Mouse (Mus musculus) monocyte, adult 5-6 weeks (primary cell): ENCODE results near the gene Ltbp1. TPM values are rescaled to one million over a fixed set of nuclear protein-coding genes. Genes with fewer than 3 reads are reported as not detected.
A peak's percentile ranks its signal among the peaks of the same experiment; 100 is the strongest.

Experiments used
- ATAC-seq: fragments of 153-309, 156-312 bp; replicated peaks from 2 replicates; pipeline ENCODE4 v1.8.0; 2017; ENCODE audit warnings: mild to moderate bottlenecking; ENCODE audit not compliant: low TSS enrichment, insufficient number of reproducible peaks, severe bottlenecking, poor library complexity, low FRiP score
- total RNA-seq: library from RNA; stranded (forward); fragments of 200-1000, 200-491, 200-594 nt; gene quantifications from 3 replicates; pipeline ENCODE4 v1.2.3, GENCODE M21; 2017

Ltbp1 gene
- total RNA-seq, 1 experiment from 2014 or later: 1.0 TPM

DNA sequence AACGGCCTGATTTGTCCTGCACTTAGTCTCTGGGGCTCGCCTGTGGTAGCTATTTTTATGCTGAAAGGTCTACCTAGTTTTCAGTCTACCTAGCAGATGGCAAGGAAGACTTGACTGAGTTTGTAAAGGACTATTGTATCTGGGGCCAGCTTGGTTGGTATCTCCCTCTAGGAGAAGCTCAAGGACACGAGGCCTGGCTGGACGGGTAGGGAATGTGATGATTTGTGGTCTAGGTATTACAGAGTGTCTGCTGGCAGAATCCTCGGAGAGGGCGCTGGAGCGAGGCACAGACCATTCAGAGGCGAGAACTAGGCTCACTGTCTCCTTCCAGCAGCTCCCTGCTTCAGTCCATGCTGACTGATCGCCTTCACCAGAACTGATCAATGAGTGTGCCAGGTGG is 146.4 kb downstream of the Ltbp1 start:
- no peak for ATAC-seq

DNA sequence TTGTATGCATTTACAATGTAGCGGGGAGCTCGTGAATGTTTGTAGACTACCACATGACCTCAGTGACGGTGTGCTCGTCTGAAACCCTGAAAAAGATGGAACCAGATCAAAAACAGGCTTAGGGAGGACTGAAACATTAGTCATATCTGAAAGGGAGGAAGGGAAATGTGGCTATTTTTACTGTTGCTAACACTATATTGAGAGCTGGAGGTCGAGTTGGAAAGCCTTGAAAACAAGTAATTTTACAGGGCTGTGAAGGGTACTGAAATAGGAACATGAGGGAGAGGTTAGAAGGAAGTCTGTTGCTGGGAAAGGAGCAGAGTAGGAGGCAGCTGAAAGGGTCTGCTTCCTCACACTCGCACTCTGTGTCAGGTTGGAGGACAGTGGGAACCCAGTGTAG is 147.7 kb downstream of the Ltbp1 start:
- no peak for ATAC-seq

- no peak for ATAC-seq
Measured at GRCm38 (mm10) chr17:75158385-75158784, 153.0 kb downstream of the Ltbp1 start.

DNA sequence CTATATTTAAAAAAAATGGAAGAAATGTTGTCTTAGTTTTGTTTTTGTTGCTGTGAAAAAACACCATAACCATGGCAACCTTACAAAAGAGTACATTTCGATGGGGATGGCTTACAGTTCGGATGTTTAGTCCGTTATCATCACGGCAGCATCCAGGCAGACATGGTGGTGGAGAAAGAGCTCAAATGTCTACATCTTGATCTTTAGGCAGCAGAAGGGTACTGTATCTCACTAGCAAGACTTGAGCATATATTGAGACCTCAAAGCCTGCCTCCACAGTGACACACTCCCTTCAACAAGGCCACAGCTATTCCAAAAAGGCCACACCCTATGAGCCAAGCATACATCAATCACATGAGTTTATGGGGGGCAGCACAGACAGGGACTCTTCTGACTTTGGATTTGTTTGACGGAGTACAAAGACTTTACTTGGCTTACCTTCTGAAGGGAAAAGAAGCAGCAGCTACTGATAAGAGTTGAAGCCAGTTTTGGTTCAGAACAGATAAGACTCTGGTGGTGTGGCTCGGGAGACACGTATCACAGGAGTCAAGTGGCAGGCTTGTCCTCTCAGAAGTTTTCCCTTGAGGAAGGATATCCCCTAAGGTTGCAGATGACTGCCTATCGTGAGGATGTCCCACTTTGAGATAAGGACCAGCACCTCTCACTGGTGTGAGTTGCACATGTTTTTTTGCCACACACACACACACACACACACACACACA is 153.9 kb downstream of the Ltbp1 start:
- ATAC-seq: no peak

DNA sequence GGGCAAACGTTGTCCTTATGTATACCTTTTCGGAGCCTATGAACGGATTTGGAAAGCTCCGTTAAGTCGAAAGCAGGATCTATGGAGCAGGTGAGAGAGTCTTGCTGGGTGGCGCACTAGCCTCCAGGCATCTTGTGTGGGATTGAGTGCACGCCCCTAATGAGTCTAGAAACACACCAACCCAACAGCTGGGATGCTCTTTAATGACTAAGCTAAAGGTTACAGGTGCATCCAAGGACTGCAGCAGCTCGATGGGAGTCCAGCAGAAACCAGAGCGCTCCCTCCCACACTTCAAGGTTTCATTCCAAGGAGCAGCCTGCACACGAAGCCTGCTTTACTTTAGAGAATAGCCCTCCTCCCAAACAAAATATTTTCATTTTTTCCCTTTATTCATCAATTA is 155.7 kb downstream of the Ltbp1 start:
- ATAC-seq: no peak

- ATAC-seq: no peak
Measured at GRCm38 (mm10) chr17:75161931-75162330, 156.6 kb downstream of the Ltbp1 start.

DNA sequence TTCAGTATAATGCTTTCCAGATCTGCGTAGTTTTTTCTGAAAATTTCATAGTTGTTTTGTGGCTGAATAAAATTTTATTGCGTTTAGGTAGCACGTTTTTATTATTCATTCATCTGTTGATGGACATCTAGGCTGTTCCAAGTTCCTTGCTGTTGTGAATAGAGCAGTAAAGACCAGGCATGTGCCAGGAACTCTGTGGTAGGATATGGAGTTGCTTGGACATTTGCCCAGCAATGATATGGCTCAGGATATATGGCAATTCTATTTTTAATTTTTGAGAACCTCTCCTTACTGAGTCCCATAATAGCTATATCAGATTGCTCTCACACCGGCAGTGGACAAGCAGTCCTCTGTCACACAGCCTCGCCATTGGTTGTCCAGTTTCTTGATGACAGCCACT is 159.2 kb downstream of the Ltbp1 start:
- no peak for ATAC-seq

DNA sequence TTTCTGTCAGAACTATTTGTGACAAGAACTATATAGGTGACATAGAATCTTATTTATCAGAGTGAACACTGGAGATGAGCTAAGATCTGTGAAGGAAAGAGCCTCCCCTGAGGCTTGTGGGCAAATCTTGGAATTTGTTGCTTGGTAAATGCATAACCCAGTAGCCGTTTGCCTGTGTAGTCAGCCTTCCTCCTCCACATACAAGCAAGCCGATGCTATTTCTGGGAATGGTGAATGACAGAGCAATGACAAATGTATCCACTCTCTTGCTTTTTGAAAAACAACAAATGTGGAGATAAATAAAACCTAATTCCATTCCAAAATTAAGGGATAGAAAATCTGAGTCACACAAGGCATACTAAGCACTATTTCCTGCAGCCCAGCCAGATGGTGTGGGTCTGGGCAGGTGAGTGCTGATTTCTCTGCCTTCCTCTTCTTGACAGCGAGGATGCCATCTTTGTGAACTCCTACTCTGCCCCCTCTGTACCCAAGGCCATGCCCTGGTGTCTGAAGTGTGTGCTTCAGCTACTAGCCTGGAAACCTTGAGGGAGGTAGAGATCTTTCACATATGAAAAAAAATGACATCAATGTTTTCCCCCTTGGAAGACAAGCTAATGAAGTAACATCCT is 163.3 kb downstream of the Ltbp1 start:
- ATAC-seq: no peak

- no peak for ATAC-seq
Measured at GRCm38 (mm10) chr17:75171659-75172058, 166.3 kb downstream of the Ltbp1 start.

- ATAC-seq: no peak
Measured at GRCm38 (mm10) chr17:75172685-75173205, 167.4 kb downstream of the Ltbp1 start.

- no peak for ATAC-seq
Measured at GRCm38 (mm10) chr17:75174501-75174900, 169.1 kb downstream of the Ltbp1 start.

DNA sequence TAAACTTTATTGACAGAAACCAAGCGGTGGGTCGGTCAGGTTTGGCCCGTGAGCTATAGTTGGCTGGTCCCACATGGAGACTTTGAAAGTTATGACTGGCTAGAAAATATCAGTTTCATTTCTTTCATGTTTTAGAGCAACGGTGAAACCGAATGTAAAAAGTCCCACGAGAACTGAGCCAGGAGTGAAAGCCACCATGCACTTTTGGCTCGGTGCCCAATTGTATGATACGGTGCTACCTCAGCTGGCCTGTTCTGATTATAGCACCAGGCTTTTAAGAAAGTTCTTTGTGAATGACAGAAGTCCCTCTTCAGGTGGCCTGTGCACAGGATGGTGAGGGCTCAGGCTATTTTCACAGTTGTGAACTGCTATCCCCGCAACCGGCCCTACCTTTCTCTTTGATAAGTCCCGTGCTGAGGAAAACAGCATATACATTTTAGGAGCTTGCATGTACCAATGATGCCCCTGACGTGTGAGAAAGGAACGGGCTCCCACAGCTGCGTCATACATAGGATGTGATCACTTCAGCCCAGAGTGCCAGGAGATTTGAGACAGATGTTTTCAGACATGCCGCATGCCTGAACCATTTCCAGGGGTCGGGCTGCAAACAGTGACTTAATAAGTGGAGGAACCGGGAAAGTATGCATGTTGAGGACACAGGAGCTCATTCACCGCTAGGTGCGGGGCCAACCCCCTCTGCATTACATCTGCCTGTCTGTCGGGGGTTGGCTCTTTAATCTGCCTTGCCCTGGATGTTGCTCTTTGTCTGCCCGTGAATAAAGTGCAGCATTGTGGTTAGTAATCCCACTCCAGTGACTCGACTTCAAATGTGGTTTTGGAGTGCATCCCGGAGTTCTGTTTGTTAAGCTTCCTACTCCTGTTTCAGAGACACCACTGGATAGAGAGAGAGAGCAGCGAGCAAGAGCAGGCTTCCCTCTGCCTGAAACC is 172.8 kb downstream of the Ltbp1 start:
- no peak for ATAC-seq

DNA sequence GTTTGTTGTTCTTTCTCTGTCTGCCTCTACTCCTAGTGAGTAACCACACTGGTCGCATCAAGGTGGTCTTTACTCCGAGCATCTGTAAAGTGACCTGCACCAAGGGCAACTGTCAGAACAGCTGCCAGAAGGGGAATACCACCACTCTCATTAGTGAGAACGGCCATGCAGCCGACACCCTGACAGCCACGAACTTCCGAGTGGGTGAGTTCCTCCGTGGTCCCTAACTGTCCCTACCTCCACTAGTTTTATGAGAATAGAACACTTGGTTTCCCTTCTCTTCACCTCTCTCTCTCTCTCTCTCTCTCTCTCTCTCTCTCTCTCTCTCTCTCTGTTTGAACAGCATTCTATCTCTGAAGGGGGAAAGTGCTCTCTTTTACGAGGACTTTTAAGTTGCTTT is 173.6 kb downstream of the Ltbp1 start:
- no peak for ATAC-seq

DNA sequence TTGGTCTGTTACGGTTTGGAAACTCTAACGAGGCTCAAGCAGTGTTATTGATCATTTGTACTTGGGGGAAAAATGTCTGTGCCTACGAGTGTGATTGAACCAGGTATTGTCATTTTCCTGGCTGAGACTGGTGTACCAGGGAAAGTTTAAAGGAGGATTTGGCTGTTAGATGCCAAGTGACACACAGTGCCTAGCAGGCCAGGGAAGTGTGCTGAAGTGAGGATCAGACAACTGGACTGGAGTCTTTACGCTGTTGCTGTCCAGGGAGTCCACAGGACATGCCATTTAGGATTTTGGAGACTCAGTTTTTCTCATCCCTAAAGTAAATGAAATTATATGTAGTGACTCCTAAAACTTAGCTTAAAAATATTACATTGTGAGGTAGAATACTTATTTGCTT is 174.9 kb downstream of the Ltbp1 start:
- no peak for ATAC-seq

DNA sequence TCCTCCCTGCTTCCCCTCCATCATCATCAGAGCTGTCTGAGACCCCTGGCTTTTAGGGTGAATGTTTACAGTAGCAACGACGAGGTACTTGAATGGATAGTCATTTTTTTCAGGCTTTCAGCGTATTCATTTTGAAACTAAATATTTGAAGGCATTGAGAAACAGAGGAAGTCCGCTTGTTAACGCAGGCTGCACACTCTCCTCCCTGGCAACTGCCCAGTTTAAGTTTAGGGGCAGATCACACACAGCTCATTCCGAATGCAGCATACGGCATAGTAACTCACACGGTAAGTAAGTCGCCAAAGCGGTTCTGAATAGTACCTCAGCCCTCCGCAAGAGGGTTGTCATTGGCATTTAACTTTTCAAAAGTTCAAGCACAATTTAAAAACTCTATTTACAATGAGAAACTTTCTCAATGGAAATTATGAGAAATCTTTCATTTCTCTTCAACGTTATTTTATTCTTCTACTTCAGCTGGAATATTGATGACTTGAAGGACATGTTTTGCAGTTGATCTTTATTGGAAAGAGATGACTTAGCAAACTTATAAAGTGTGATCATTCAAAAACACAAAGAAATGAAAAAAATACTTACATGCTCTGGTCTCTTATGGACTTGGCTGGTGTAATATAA is 175.7 kb downstream of the Ltbp1 start:
- peak; percentile 68 for ATAC-seq

- ATAC-seq: no peak
Measured at GRCm38 (mm10) chr17:75182319-75183001, 177.1 kb downstream of the Ltbp1 start.

GRCm38 (mm10) chr17:75186732-75187509 is 181.6 kb downstream of the Ltbp1 start:
- no peak for ATAC-seq

- ATAC-seq: peak; percentile 59
Measured at GRCm38 (mm10) chr17:75196952-75197351, 191.6 kb downstream of the Ltbp1 start.
